Mouse (Mus musculus): ENCODE results near the gene Gm10392.
A peak's percentile ranks its signal among the peaks of the same experiment; 100 is the strongest.
"Not testable (repeated sequence)": the region's sequence is repeated elsewhere in the genome, so short reads cannot be mapped to it uniquely, and the experiment has no call there.

Gm10392 gene

GRCm38 (mm10) chr11:77519043-77519442 is at the start of gene Gm10392:
Gm10392 (minus strand) TSS chr11:77519198.
- peak; percentile 85 for DNase-seq (ENCODE audit: low read depth)

GRCm38 (mm10) chr11:77545261-77545660 is 26.3 kb upstream of the Gm10392 start:
- no peak for DNase-seq (ENCODE audit: low read depth)

- DNase-seq (ENCODE audit: low read depth): no peak
These were observed 13.3 kb upstream of the Gm10392 start for GRCm38 (mm10) chr11:77532202-77532846.

GRCm38 (mm10) chr11:77530862-77531261 is 11.9 kb upstream of the Gm10392 start:
- DNase-seq (ENCODE audit: low read depth): no peak

- DNase-seq (ENCODE audit: low read depth): no peak
These were observed 10.6 kb upstream of the Gm10392 start for GRCm38 (mm10) chr11:77529644-77530043.

GRCm38 (mm10) chr11:77528420-77528819 is 9.4 kb upstream of the Gm10392 start:
- not testable (repeated sequence) for DNase-seq (ENCODE audit: low read depth)

- DNase-seq (ENCODE audit: low read depth): peak; percentile 25
These were observed 6.9 kb upstream of the Gm10392 start for GRCm38 (mm10) chr11:77525804-77526486.

GRCm38 (mm10) chr11:77520601-77521529 is 1.9 kb upstream of the Gm10392 start:
- peak; percentile 51 for DNase-seq (ENCODE audit: low read depth)

- DNase-seq (ENCODE audit: low read depth): peak; percentile 62
These were observed 773 bp downstream of the Gm10392 start for GRCm38 (mm10) chr11:77518051-77518798.

GRCm38 (mm10) chr11:77516553-77517425 is 2.2 kb downstream of the Gm10392 start:
- DNase-seq (ENCODE audit: low read depth): no peak

GRCm38 (mm10) chr11:77515637-77516552 is 3.1 kb downstream of the Gm10392 start, which contains the start of gene Trp53i13:
Trp53i13 (minus strand) TSS chr11:77515980.
- peak; percentile 47 for DNase-seq (ENCODE audit: low read depth)

GRCm38 (mm10) chr11:77514832-77515636 is 4.0 kb downstream of the Gm10392 start, which contains the start of gene Abhd15:
Abhd15 (plus strand) TSS chr11:77515121.
- DNase-seq (ENCODE audit: low read depth): peak; percentile 66

GRCm38 (mm10) chr11:77514281-77514831 is 4.6 kb downstream of the Gm10392 start:
- DNase-seq (ENCODE audit: low read depth): peak; percentile 60

GRCm38 (mm10) chr11:77513811-77514170 is 5.2 kb downstream of the Gm10392 start:
- DNase-seq (ENCODE audit: low read depth): no peak

- DNase-seq (ENCODE audit: low read depth): peak; percentile 93
These were observed 5.8 kb downstream of the Gm10392 start for GRCm38 (mm10) chr11:77512891-77513810.

- no peak for DNase-seq (ENCODE audit: low read depth)
These were observed 7.7 kb downstream of the Gm10392 start for GRCm38 (mm10) chr11:77511336-77511735.
